Mouse (Mus musculus) thymus, postnatal 36 days (tissue): ENCODE results near the gene Tor4a.
A peak's percentile ranks its signal among the peaks of the same experiment; 100 is the strongest.

Experiments
- DNase-seq, 2 experiments: peaks; one replicate each; pipeline ENCODE4 v3.0.0; 2022; ENCODE audit warnings: mixed read lengths in 2 of 2

The Tor4a gene

GRCm38 (mm10) chr2:25169778-25170177 is 26.9 kb downstream of the Tor4a start:
- no peak for DNase-seq

DNA sequence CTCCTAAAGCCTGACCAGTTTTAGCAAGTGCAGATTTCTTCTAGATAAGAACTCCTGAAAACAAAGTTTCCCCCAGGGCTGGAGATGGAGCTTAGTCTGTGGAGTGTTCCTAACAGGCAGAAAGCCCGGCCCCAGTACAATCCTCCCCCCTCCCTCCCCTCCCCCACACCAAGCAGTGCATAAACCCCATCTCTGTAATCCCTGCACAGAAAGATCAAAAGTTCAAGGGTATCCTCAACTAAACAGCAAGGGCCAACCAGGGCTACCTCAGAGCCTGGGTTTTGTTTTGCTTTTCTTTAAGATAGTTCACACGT is 28.1 kb downstream of the Tor4a start:
- no peak for DNase-seq

GRCm38 (mm10) chr2:25167919-25168664 is 28.6 kb downstream of the Tor4a start:
- DNase-seq: peak; percentile 42 to 58

- peak in 1 of 2 experiments; percentile 7 for DNase-seq
Measured at GRCm38 (mm10) chr2:25167481-25167880, 29.2 kb downstream of the Tor4a start.

- peak in 1 of 2 experiments; percentile 24 for DNase-seq
Measured at GRCm38 (mm10) chr2:25157655-25158054, 39.0 kb downstream of the Tor4a start.

GRCm38 (mm10) chr2:25156990-25157389 is 39.7 kb downstream of the Tor4a start:
- no peak for DNase-seq

- DNase-seq: no peak
Measured at GRCm38 (mm10) chr2:25156177-25156576, 40.5 kb downstream of the Tor4a start.

DNA sequence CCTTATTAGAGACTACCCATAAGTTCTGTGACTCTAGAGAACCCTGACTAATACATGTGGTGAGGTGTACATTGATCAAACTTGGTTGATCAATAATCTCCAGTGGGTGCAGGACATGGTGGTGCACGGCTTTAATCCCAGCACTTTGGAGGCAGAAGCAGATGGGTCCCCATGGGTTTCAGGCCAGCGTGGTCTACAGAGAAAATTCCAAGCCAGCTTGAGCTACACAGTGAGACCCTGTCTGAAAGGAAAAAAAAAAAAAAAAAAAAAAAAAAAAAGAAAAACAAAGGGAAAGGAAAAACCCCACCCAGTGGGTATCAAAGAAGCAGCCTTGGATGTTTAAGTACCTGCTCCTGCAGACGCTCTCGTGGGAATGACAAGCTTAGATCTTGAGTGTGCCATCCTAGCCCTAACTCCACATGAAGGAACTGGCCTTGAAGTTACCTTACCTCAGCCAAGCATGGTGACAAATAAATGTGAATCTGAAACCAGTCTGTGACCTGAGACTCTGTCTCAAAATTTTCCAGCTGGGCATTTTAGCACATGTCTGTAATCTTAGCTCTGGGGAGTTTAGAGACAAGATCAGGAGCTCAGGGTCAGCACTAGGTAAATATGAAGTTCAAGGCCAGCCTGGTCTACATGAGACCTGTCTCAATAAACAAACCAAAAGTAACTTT is 45.3 kb downstream of the Tor4a start:
- no peak for DNase-seq

DNA sequence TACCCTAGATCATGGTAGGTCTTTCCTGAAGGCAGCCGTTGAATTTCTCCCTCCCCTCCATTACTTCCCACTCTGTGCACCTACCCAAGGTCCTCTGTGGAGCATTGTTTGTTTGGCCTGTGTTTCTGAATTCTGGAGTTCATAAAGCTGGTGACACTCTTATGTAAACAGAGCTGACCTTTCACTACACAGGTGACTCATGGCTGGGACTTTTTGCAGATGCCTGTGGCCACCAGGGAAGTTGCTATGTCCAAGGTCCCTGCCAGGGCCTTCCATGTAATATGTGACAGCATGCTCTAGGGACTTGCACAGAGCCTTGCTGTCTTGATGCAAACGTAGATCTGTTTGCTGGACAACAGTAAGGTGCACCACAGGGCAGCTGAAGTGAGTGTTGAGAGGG is 47.0 kb downstream of the Tor4a start:
- DNase-seq: no peak

GRCm38 (mm10) chr2:25147892-25148291 is 48.8 kb downstream of the Tor4a start:
- no peak for DNase-seq

DNA sequence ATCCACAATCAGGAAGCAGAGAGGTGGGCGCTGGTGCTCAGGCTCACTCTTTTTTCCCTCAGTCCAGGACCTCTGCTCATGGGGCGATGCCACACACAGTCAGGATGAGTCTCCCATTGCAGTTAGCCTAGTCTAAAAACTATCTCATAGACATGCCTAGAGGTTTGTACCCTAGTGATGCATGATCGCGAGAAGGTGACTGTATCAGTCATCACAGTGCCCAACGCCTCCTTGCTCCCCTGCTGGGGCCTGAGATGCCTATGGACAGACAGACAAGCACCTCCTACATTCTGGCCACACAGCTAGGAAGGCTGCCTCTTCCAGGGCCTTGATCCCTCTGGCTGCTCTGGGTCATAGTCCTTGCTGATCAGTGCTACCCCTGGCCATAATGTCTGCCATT is 49.3 kb downstream of the Tor4a start:
- no peak for DNase-seq

GRCm38 (mm10) chr2:25145346-25145745 is 51.3 kb downstream of the Tor4a start:
- no peak for DNase-seq
